Mouse (Mus musculus) spleen, adult 2 months (tissue): Measurements from ENCODE around the gene Wdr62.

Experiments used
- CTCF ChIP-seq: fragments of 200-500 bp; IDR thresholded peaks from 2 replicates; pipeline ENCODE4 v1.5.1; 2011; ENCODE audit warnings: mild to moderate bottlenecking, inconsistent platforms; ENCODE audit not compliant: insufficient read depth, insufficient read length, insufficient replicate concordance; ENCODE audit errors: extremely low read depth
- POLR2A ChIP-seq: fragments of 200-500 bp; IDR thresholded peaks from 2 replicates; pipeline ENCODE4 v1.6.1; 2011; ENCODE audit warnings: low read depth, low read length, inconsistent platforms

DNA sequence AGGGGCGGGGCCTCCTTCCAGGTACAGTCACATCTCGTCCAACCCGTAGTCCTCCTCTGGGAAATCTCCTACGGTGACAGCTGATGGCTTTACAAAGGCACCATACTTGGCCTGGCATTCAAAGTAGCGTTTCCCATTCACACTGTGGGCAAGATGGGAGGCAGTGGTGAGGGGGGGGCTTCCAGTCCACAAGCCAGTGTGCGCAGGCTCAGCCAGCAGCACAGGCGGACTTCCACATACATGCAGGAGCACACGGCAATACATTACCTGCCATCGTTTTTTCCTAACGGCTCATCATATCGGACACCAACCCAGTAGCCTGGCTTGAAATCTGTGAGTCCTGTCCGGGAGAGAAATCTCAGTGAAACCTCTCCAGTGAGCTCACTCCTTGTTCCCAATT, 56.0 kb downstream of the Wdr62 start:
- TF ChIP-seq CTCF (no peak), POLR2A (no peak)
